Mouse (Mus musculus): ENCODE data around the gene Rcan1.

The Rcan1 gene

GRCm38 (mm10) chr16:92468459-92468858 is 2.2 kb downstream of the Rcan1 start:
- DNase-seq (ENCODE audit: low spot score in 2 of 2), result no peak

GRCm38 (mm10) chr16:92467041-92467440 is 3.6 kb downstream of the Rcan1 start:
- DNase-seq (ENCODE audit: low spot score in 2 of 2), result no peak

GRCm38 (mm10) chr16:92465642-92466526 is 4.8 kb downstream of the Rcan1 start:
- peak; percentile 92 to 95 for DNase-seq (ENCODE audit: low spot score in 2 of 2)

- DNase-seq (ENCODE audit: low spot score in 2 of 2), result no peak
These were observed 5.4 kb downstream of the Rcan1 start for GRCm38 (mm10) chr16:92465226-92465625.

GRCm38 (mm10) chr16:92464390-92464972 is 6.2 kb downstream of the Rcan1 start:
- DNase-seq (ENCODE audit: low spot score in 2 of 2), result no peak

- DNase-seq (ENCODE audit: low spot score in 2 of 2), result no peak
These were observed 9.3 kb downstream of the Rcan1 start for GRCm38 (mm10) chr16:92461412-92461811.

- peak in 1 of 2 experiments; percentile 46 for DNase-seq (ENCODE audit: low spot score in 2 of 2)
These were observed 13.1 kb downstream of the Rcan1 start for GRCm38 (mm10) chr16:92457594-92457993.

- DNase-seq (ENCODE audit: low spot score in 2 of 2), result no peak
These were observed 14.7 kb downstream of the Rcan1 start for GRCm38 (mm10) chr16:92455969-92456368.

- DNase-seq (ENCODE audit: low spot score in 2 of 2), result no peak
These were observed 15.2 kb downstream of the Rcan1 start for GRCm38 (mm10) chr16:92455488-92455887.

GRCm38 (mm10) chr16:92454495-92454894 is 16.2 kb downstream of the Rcan1 start:
- DNase-seq (ENCODE audit: low spot score in 2 of 2), result no peak

GRCm38 (mm10) chr16:92454002-92454401 is 16.7 kb downstream of the Rcan1 start:
- no peak for DNase-seq (ENCODE audit: low spot score in 2 of 2)

- DNase-seq (ENCODE audit: low spot score in 2 of 2), result no peak
These were observed 18.1 kb downstream of the Rcan1 start for GRCm38 (mm10) chr16:92452609-92453008.

- no peak for DNase-seq (ENCODE audit: low spot score in 2 of 2)
These were observed 19.1 kb downstream of the Rcan1 start for GRCm38 (mm10) chr16:92451516-92452072.

GRCm38 (mm10) chr16:92450331-92450730 is 20.3 kb downstream of the Rcan1 start:
- DNase-seq (ENCODE audit: low spot score in 2 of 2), result no peak

GRCm38 (mm10) chr16:92449080-92449479 is 21.6 kb downstream of the Rcan1 start:
- no peak for DNase-seq (ENCODE audit: low spot score in 2 of 2)

- DNase-seq (ENCODE audit: low spot score in 2 of 2), result no peak
These were observed 25.3 kb downstream of the Rcan1 start for GRCm38 (mm10) chr16:92445377-92445776.

- DNase-seq (ENCODE audit: low spot score in 2 of 2), result no peak
These were observed 27.0 kb downstream of the Rcan1 start for GRCm38 (mm10) chr16:92443644-92444113.

GRCm38 (mm10) chr16:92442946-92443345 is 27.7 kb downstream of the Rcan1 start:
- DNase-seq (ENCODE audit: low spot score in 2 of 2), result no peak

- no peak for DNase-seq (ENCODE audit: low spot score in 2 of 2)
These were observed 28.5 kb downstream of the Rcan1 start for GRCm38 (mm10) chr16:92442150-92442549.

GRCm38 (mm10) chr16:92441203-92441602 is 29.5 kb downstream of the Rcan1 start:
- no peak for DNase-seq (ENCODE audit: low spot score in 2 of 2)

- DNase-seq (ENCODE audit: low spot score in 2 of 2), result no peak
These were observed 30.4 kb downstream of the Rcan1 start for GRCm38 (mm10) chr16:92440229-92440628.

- DNase-seq (ENCODE audit: low spot score in 2 of 2), result no peak
These were observed 30.9 kb downstream of the Rcan1 start for GRCm38 (mm10) chr16:92439775-92440174.

Data from frontal cortex, postnatal 25 days (tissue).